Mouse (Mus musculus): ENCODE measurements around the gene Zfyve28. TPM values are rescaled to one million over a fixed set of nuclear protein-coding genes. Genes with fewer than 3 reads are reported as not detected.
A peak's percentile ranks its signal among the peaks of the same experiment; 100 is the strongest.

The Zfyve28 gene
- polyA plus RNA-seq, 1 experiment from 2014 or later: 0.16 TPM

- H3K4me3 ChIP-seq (ENCODE audit: low read depth, low read length): no peak overlapping the region
- ATAC-seq: no peak
- no peaks in the 10 kb centered on the region for H3K4me1 ChIP-seq (ENCODE audit: insufficient read depth, low read depth, low read length)
- no peak overlapping the region for H3K27ac ChIP-seq (ENCODE audit: low read length)
- H3K9ac ChIP-seq (replicated peaks; ENCODE audit: low read depth): no peak overlapping the region
- H3K4me2 ChIP-seq (replicated peaks; ENCODE audit: low read depth, low read length): no peak overlapping the region
- H3K9me3 ChIP-seq (ENCODE audit: low read length): no peaks in the 10 kb centered on the region
- no peaks in the 10 kb centered on the region for H3K27me3 ChIP-seq (replicated peaks; ENCODE audit: insufficient read depth, low read length)
- TF ChIP-seq EP300 (IDR thresholded peaks at IDR 0.05): no peak
- no peak for TF ChIP-seq CTCF (IDR thresholded peaks at IDR 0.05)
- DNase-seq (ENCODE audit: low spot score): no peak
- WGBS: 68% methylated on average over 4 of the region's 4 CpGs
- no peaks in the 10 kb centered on the region for H3K36me3 ChIP-seq (ENCODE audit: insufficient read depth, low read length)
Observed at GRCm38 (mm10) chr5:34249132-34249531, 39.1 kb downstream of the Zfyve28 start.

GRCm38 (mm10) chr5:34246443-34246842 is 41.8 kb downstream of the Zfyve28 start:
- ATAC-seq: no peak
- no peak overlapping the region for H3K27ac ChIP-seq (ENCODE audit: low read length)
- no peaks in the 10 kb centered on the region for H3K36me3 ChIP-seq (ENCODE audit: insufficient read depth, low read length)
- no peak for DNase-seq (ENCODE audit: low spot score)
- 96% methylated on average over 3 of the region's 3 CpGs for WGBS
- peaks cover 6% of the 10 kb centered on the region; the same call in 1 of the 2 replicates for H3K4me1 ChIP-seq (ENCODE audit: insufficient read depth, low read depth, low read length)
- H3K9ac ChIP-seq (replicated peaks; ENCODE audit: low read depth): no peak overlapping the region
- no peaks in the 10 kb centered on the region for H3K27me3 ChIP-seq (replicated peaks; ENCODE audit: insufficient read depth, low read length)
- no peak overlapping the region for H3K4me2 ChIP-seq (replicated peaks; ENCODE audit: low read depth, low read length)
- H3K4me3 ChIP-seq (ENCODE audit: low read depth, low read length): no peak overlapping the region
- H3K9me3 ChIP-seq (ENCODE audit: low read length): no peaks in the 10 kb centered on the region
- TF ChIP-seq CTCF (IDR thresholded peaks at IDR 0.05) (no peak), EP300 (IDR thresholded peaks at IDR 0.05) (no peak)

- TF ChIP-seq EP300 (IDR thresholded peaks at IDR 0.05): no peak
- no peak for TF ChIP-seq CTCF (IDR thresholded peaks at IDR 0.05)
- Histone ChIP-seq H3K36me3 (ENCODE audit: insufficient read depth, low read length) (no peaks in the 10 kb centered on the region), H3K9me3 (ENCODE audit: low read length) (no peaks in the 10 kb centered on the region), H3K27ac (ENCODE audit: low read length) (no peak overlapping the region), H3K27me3 (replicated peaks; ENCODE audit: insufficient read depth, low read length) (no peaks in the 10 kb centered on the region), H3K9ac (replicated peaks; ENCODE audit: low read depth) (no peak overlapping the region), H3K4me3 (ENCODE audit: low read depth, low read length) (no peak overlapping the region), H3K4me1 (ENCODE audit: insufficient read depth, low read depth, low read length) (peaks cover 6% of the 10 kb centered on the region; the same call in 1 of the 2 replicates), H3K4me2 (replicated peaks; ENCODE audit: low read depth, low read length) (no peak overlapping the region)
- ATAC-seq: 0 out of 2 replicates have a peak, but pooled peaks have one; percentile 12
- 83% methylated on average over 5 of the region's 5 CpGs for WGBS
- DNase-seq (ENCODE audit: low spot score): no peak
Observed at GRCm38 (mm10) chr5:34243062-34243461, 45.2 kb downstream of the Zfyve28 start.

- peak; percentile 81 for ATAC-seq
Observed at GRCm38 (mm10) chr5:34242224-34242963, 45.9 kb downstream of the Zfyve28 start.

GRCm38 (mm10) chr5:34238444-34238843 is 49.8 kb downstream of the Zfyve28 start:
- ATAC-seq: no peak
- H3K9ac ChIP-seq (replicated peaks; ENCODE audit: low read depth): no peak overlapping the region
- peaks cover 6% of the 10 kb centered on the region; the same call in 1 of the 2 replicates for H3K4me1 ChIP-seq (ENCODE audit: insufficient read depth, low read depth, low read length)
- no peaks in the 10 kb centered on the region for H3K36me3 ChIP-seq (ENCODE audit: insufficient read depth, low read length)
- TF ChIP-seq CTCF (IDR thresholded peaks at IDR 0.05) (no peak), EP300 (IDR thresholded peaks at IDR 0.05) (no peak)
- H3K4me2 ChIP-seq (replicated peaks; ENCODE audit: low read depth, low read length): no peak overlapping the region
- 75% methylated on average over 6 of the region's 6 CpGs for WGBS
- no peak for DNase-seq (ENCODE audit: low spot score)
- H3K9me3 ChIP-seq (ENCODE audit: low read length): no peaks in the 10 kb centered on the region
- H3K27me3 ChIP-seq (replicated peaks; ENCODE audit: insufficient read depth, low read length): no peaks in the 10 kb centered on the region
- no peak overlapping the region for H3K27ac ChIP-seq (ENCODE audit: low read length)
- no peak overlapping the region for H3K4me3 ChIP-seq (ENCODE audit: low read depth, low read length)

More at GRCm38 (mm10) chr5:34242224-34242963, 45.9 kb downstream of the Zfyve28 start:
- Histone ChIP-seq H3K4me3 (ENCODE audit: low read depth, low read length) (no peak overlapping the region), H3K4me1 (ENCODE audit: insufficient read depth, low read depth, low read length) (peaks cover 6% of the 10 kb centered on the region; the same call in 1 of the 2 replicates), H3K4me2 (replicated peaks; ENCODE audit: low read depth, low read length) (no peak overlapping the region), H3K36me3 (ENCODE audit: insufficient read depth, low read length) (no peaks in the 10 kb centered on the region), H3K27me3 (replicated peaks; ENCODE audit: insufficient read depth, low read length) (no peaks in the 10 kb centered on the region), H3K9ac (replicated peaks; ENCODE audit: low read depth) (no peak overlapping the region), H3K9me3 (ENCODE audit: low read length) (no peaks in the 10 kb centered on the region), H3K27ac (ENCODE audit: low read length) (peak overlapping the region; percentile 43)
- WGBS: 6% methylated on average over 15 of the region's 15 CpGs
- TF ChIP-seq CTCF (IDR thresholded peaks at IDR 0.05) (no peak), EP300 (IDR thresholded peaks at IDR 0.05) (no peak)
- DNase-seq (ENCODE audit: low spot score): peak; percentile 69

- WGBS: 47% methylated on average over 10 of the region's 10 CpGs
- H3K27me3 ChIP-seq (replicated peaks; ENCODE audit: insufficient read depth, low read length): no peaks in the 10 kb centered on the region
- TF ChIP-seq CTCF (IDR thresholded peaks at IDR 0.05) (peak; percentile 92), EP300 (IDR thresholded peaks at IDR 0.05) (no peak)
Observed at GRCm38 (mm10) chr5:34235898-34236420, 52.3 kb downstream of the Zfyve28 start.

More at GRCm38 (mm10) chr5:34235898-34236420, 52.3 kb downstream of the Zfyve28 start:
- peak; percentile 58 for DNase-seq (ENCODE audit: low spot score)
- Histone ChIP-seq H3K9ac (replicated peaks; ENCODE audit: low read depth) (no peak overlapping the region), H3K36me3 (ENCODE audit: insufficient read depth, low read length) (no peaks in the 10 kb centered on the region), H3K4me3 (ENCODE audit: low read depth, low read length) (no peak overlapping the region), H3K9me3 (ENCODE audit: low read length) (no peaks in the 10 kb centered on the region), H3K27ac (ENCODE audit: low read length) (no peak overlapping the region), H3K4me2 (replicated peaks; ENCODE audit: low read depth, low read length) (no peak overlapping the region), H3K4me1 (ENCODE audit: insufficient read depth, low read depth, low read length) (no peaks in the 10 kb centered on the region)
- ATAC-seq: 0 out of 2 replicates have a peak, but pooled peaks have one; percentile 35

Data from lung, postnatal 0 days (tissue).